7 mouse cellular contexts compared by ENCODE assay signal in genomic region chr5:106926369-106926686, GRCm38 (mm10). TPM values are rescaled to one million over a fixed set of nuclear protein-coding genes. Genes with fewer than 3 reads are reported as not detected.
DNase-seq lines count a peak whose midpoint lies in the region; ATAC-seq lines count a peak whose summit lies in the region.

No protein-coding gene starts in this region.

- intact Hi-C loops in left cerebral cortex, postnatal 25 days (cut with DNase I), result no loop called here

- no peaks in the 10 kb centered on the region for H3K9me3 ChIP-seq in forebrain, embryonic 10.5 days
- no peaks in the 10 kb centered on the region for H3K9me3 ChIP-seq in intestine, embryonic 15.5 days
- H3K9me3 ChIP-seq in neural tube, embryonic 14.5 days (ENCODE audit: control insufficient read depth, low read length), result no peaks in the 10 kb centered on the region

- peak overlapping the region; percentile 97 for H3K27ac ChIP-seq in forebrain, embryonic 10.5 days
- no peak overlapping the region for H3K27ac ChIP-seq in intestine, embryonic 15.5 days
- peak overlapping the region; percentile 82 for H3K27ac ChIP-seq in neural tube, embryonic 14.5 days (ENCODE audit: low read depth, low read length)

- peak overlapping the region; percentile 56; the same call in 1 of the 2 replicates for H3K9ac ChIP-seq in intestine, embryonic 15.5 days
- peak overlapping the region; percentile 76 for H3K9ac ChIP-seq in neural tube, embryonic 14.5 days (replicated peaks; ENCODE audit: low read depth, low read length)

- 29% methylated on average over 4 of the region's 4 CpGs for WGBS in forebrain, embryonic 10.5 days
- 44% methylated on average over 4 of the region's 4 CpGs for WGBS in intestine, embryonic 15.5 days
- 25% methylated on average over 4 of the region's 4 CpGs for WGBS in neural tube, embryonic 14.5 days

- peaks cover 3% of the 10 kb centered on the region; the same call in 1 of the 2 replicates for H3K36me3 ChIP-seq in forebrain, embryonic 10.5 days (replicated peaks)
- H3K36me3 ChIP-seq in intestine, embryonic 15.5 days, result no peaks in the 10 kb centered on the region
- H3K36me3 ChIP-seq in neural tube, embryonic 14.5 days (ENCODE audit: control insufficient read depth, insufficient read depth, low read length), result no peaks in the 10 kb centered on the region

- no peak for ATAC-seq in intestine, embryonic 15.5 days
- no peak; the same call in none of the 2 replicates for ATAC-seq in neural tube, embryonic 14.5 days (ENCODE audit: low read depth)
- no peak for ATAC-seq in inflammation-experienced regulatory T-cells, adult 6 months

- H3K4me3 ChIP-seq in forebrain, embryonic 10.5 days, result peak overlapping the region; percentile 83
- H3K4me3 ChIP-seq in intestine, embryonic 15.5 days (replicated peaks), result peak overlapping the region; percentile 54
- peak overlapping the region; percentile 44 for H3K4me3 ChIP-seq in neural tube, embryonic 14.5 days (ENCODE audit: low read depth, low read length)

- H3K4me1 ChIP-seq in forebrain, embryonic 10.5 days, result peaks cover 14% of the 10 kb centered on the region
- H3K4me1 ChIP-seq in intestine, embryonic 15.5 days (replicated peaks), result 0 out of 2 replicates have a peak, but pooled peaks cover 6% of the 10 kb centered on the region
- H3K4me1 ChIP-seq in neural tube, embryonic 14.5 days (ENCODE audit: control insufficient read depth, insufficient read depth, low read length), result no peaks in the 10 kb centered on the region

- H3K4me2 ChIP-seq in intestine, embryonic 15.5 days (replicated peaks), result peak overlapping the region; percentile 86
- peak overlapping the region; percentile 48 for H3K4me2 ChIP-seq in neural tube, embryonic 14.5 days (ENCODE audit: low read depth, low read length)

- 0 out of 2 replicates have a peak, but pooled peaks cover 3% of the 10 kb centered on the region for H3K27me3 ChIP-seq in forebrain, embryonic 10.5 days (ENCODE audit: poor library complexity, severe bottlenecking)
- no peaks in the 10 kb centered on the region for H3K27me3 ChIP-seq in intestine, embryonic 15.5 days (replicated peaks)
- no peaks in the 10 kb centered on the region for H3K27me3 ChIP-seq in neural tube, embryonic 14.5 days (ENCODE audit: control insufficient read depth, insufficient read depth, low read length)

- peak; percentile 3 for DNase-seq in left cerebral cortex, adult 11 months (ENCODE audit: low spot score)
- DNase-seq in left cerebral cortex, postnatal 25 days (ENCODE audit: low spot score in 2 of 2), result no peak
- no peak for DNase-seq in forebrain, embryonic 10.5 days (ENCODE audit: extremely low spot score, low spot score)
- no peak for DNase-seq in right cerebral cortex, postnatal 14 days

RNA-seq across cellular contexts. Expression of gene Hfm1, which starts 0.2 kb away (rescaled TPM):
- 1 to 10 TPM; 1.3 to 1.7 TPM for total RNA-seq in left cerebral cortex, postnatal 25 days (2021)
- 3.9 and 5.1 TPM in 2 replicates for polyA plus RNA-seq in forebrain, embryonic 10.5 days (2016; fragmentation: Nextera tagmentation; extraction: Ambion mirVana)
- 0.86 and 1.2 TPM in 2 replicates for polyA plus RNA-seq in intestine, embryonic 15.5 days (2015; fragmentation: Nextera tagmentation; extraction: Ambion mirVana)
- polyA plus RNA-seq in neural tube, embryonic 14.5 days (2014; fragmentation: Nextera tagmentation; extraction: Ambion mirVana), result 8.4 and 9.0 TPM in 2 replicates
- not detected for polyA plus RNA-seq in inflammation-experienced regulatory T-cells, adult 6 months (2017; shearing (Covaris generic))

RNA-seq across cellular contexts. Expression of gene Cdc7, which starts 37.8 kb away (rescaled TPM):
- total RNA-seq in left cerebral cortex, postnatal 25 days (2021), result 10 to 100 TPM; 10.9 to 11.1 TPM
- 62.5 and 69.4 TPM in 2 replicates for polyA plus RNA-seq in forebrain, embryonic 10.5 days (2016; fragmentation: Nextera tagmentation; extraction: Ambion mirVana)
- 36.1 and 36.8 TPM in 2 replicates for polyA plus RNA-seq in intestine, embryonic 15.5 days (2015; fragmentation: Nextera tagmentation; extraction: Ambion mirVana)
- polyA plus RNA-seq in neural tube, embryonic 14.5 days (2014; fragmentation: Nextera tagmentation; extraction: Ambion mirVana), result 50.6 and 51.8 TPM in 2 replicates
- polyA plus RNA-seq in inflammation-experienced regulatory T-cells, adult 6 months (2017; shearing (Covaris generic)), result 10 to 100 TPM; 18.7 to 25.1 (median 22.2) TPM
